Mouse (Mus musculus) limb, embryonic 10.5 days (tissue): ENCODE measurements at regions not wholly inside any gene's neighbourhood (a gene's known extent, or its start where the extent isn't known, plus 50 kb on each side); places are given as distances from the start of the nearest gene placed in this dataset.
"Not testable (repeated sequence)": the region's sequence is repeated elsewhere in the genome, so short reads cannot be mapped to it uniquely, and the experiment has no call there.

Source experiments
- DNase-seq: peaks from one replicate; pipeline ENCODE4 v3.0.0-alpha.2; 2017; ENCODE audit warnings: low spot score
- H3K27ac ChIP-seq: fragments of 300-500 bp; sonication (generic); 2 replicates; pipeline ENCODE4 v1.5.1; 2016; ENCODE audit warnings: mild to moderate bottlenecking
- H3K27me3 ChIP-seq: fragments of 300-500 bp; sonication (generic); 2 replicates; pipeline ENCODE4 v1.6.1; 2016; ENCODE audit warnings: low read depth, mild to moderate bottlenecking; ENCODE audit not compliant: poor library complexity, severe bottlenecking
- H3K36me3 ChIP-seq: fragments of 300-500 bp; sonication (generic); 2 replicates; pipeline ENCODE4 v1.6.1; 2016; ENCODE audit warnings: mild to moderate bottlenecking, moderate library complexity
- H3K4me1 ChIP-seq: fragments of 300-500 bp; sonication (generic); 2 replicates; pipeline ENCODE4 v1.6.1; 2016
- H3K4me3 ChIP-seq: fragments of 300-500 bp; sonication (generic); 2 replicates; pipeline ENCODE4 v1.5.1; 2016; ENCODE audit warnings: mild to moderate bottlenecking, moderate library complexity
- H3K9me3 ChIP-seq: fragments of 300-500 bp; sonication (generic); replicated peaks from 2 replicates; pipeline ENCODE4 v1.6.1; 2016; ENCODE audit warnings: mild to moderate bottlenecking
- WGBS: fragments of 180-500 bp; shearing (Covaris S2); methylation state at CpG from one replicate; pipeline ENCODE4 v1.1.7; 2016; 5-methylcytosine and 5-hydroxymethylcytosine counted together

DNA sequence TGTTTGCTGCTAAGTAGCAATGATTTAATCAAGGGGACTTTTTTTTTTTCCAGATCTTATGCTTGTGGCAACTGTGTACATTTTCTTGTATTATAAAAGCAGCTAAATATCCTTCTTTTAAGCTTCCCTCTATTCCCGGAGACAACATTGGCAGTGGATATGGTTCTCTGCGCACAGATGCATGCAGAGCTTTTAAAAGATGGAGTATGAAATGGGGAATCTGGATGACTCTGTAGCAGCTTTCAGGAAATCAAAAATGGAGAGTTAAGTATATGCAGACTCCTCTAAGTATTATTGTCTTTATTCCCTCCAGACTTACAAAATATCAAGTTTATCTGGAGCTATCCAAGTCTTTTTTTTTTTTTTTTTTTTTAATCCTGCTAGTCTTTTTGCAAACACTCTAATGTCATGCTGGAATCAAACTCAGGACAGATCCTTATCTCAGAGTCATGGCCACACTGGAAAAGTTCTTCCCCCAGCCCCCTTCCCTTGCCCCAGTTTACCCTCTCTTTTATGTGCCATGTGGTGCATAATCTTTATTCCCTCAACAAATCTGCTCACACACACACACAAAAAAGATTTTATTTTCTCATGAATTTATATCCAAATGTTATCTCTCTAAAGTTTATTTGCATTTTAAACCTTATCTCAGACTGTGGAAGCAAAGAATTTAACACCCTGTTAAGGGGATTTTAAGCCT lies 1080.3 kb upstream of the Cdh6 start:
- Histone ChIP-seq H3K27me3 (no peaks in the 10 kb centered on the region), H3K4me3 (no peak overlapping the region), H3K27ac (no peak overlapping the region), H3K4me1 (no peaks in the 10 kb centered on the region), H3K9me3 (no peaks in the 10 kb centered on the region), H3K36me3 (no peaks in the 10 kb centered on the region)
- 97% methylated on average over 2 of the region's 2 CpGs for whole genome bisulfite sequencing
- no peak for DNase-seq

GRCm38 (mm10) chr15:14251773-14252172 lies 1078.3 kb upstream of the Cdh6 start:
- 84% methylated on average over 2 of the region's 2 CpGs for WGBS
- DNase-seq: no peak
- Histone ChIP-seq H3K4me1 (no peaks in the 10 kb centered on the region), H3K9me3 (no peaks in the 10 kb centered on the region), H3K36me3 (no peaks in the 10 kb centered on the region), H3K27ac (no peak overlapping the region), H3K4me3 (no peak overlapping the region), H3K27me3 (no peaks in the 10 kb centered on the region)

DNA sequence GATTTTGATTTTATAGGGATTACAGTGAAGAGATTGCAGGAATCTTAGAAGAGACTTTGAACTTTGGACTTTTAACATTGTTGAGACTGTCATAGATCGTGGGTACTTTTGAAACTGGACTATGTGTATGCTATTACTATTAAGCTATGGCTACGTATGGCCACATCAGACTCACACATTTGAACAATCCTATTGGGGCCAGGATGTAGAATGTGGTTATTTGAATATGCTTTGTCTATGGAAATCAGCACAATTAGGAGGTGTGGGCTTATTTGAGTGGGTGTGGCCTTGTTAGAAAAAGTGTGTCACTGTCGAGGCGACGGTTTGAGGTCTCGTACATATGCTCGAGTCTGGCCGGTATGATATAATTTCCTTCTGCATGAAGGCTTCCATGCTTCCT lies 1041.8 kb upstream of the Cdh6 start:
- no peak overlapping the region for H3K4me3 ChIP-seq
- no peaks in the 10 kb centered on the region for H3K36me3 ChIP-seq
- WGBS: 96% methylated on average over 8 of the region's 8 CpGs
- DNase-seq: no peak
- no peaks in the 10 kb centered on the region for H3K27me3 ChIP-seq
- H3K4me1 ChIP-seq: no peaks in the 10 kb centered on the region
- no peak overlapping the region for H3K27ac ChIP-seq
- H3K9me3 ChIP-seq: no peaks in the 10 kb centered on the region

DNA sequence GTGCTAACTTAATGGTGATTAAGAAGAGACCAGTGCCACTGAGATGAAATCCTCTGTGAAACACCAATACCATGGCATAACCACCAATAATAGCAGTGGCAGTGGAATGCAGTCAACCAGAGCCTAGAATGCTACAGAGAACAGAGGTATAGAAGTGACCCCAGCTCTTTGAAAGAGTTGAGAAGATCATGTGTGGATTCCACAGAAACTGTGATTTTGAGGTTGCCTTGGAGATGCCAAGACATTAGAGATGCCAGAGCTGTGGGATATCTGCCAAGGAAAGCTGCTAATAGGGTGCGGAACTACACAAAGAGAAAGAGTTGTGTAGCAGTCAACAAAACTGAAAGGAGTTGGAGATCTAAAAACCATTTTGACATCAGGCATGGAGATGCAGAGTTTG lies 1041.3 kb upstream of the Cdh6 start:
- Histone ChIP-seq H3K27me3 (no peaks in the 10 kb centered on the region), H3K4me3 (no peak overlapping the region), H3K36me3 (no peaks in the 10 kb centered on the region), H3K9me3 (no peaks in the 10 kb centered on the region), H3K27ac (no peak overlapping the region), H3K4me1 (no peaks in the 10 kb centered on the region)
- WGBS: 100% methylated on average over 1 of the region's 1 CpGs
- no peak for DNase-seq

GRCm38 (mm10) chr15:14177523-14177922 lies 1004.0 kb upstream of the Cdh6 start:
- Histone ChIP-seq H3K9me3 (no peaks in the 10 kb centered on the region), H3K36me3 (no peaks in the 10 kb centered on the region), H3K27ac (no peak overlapping the region), H3K27me3 (no peaks in the 10 kb centered on the region), H3K4me1 (no peaks in the 10 kb centered on the region), H3K4me3 (no peak overlapping the region)
- no peak for DNase-seq
- WGBS: 90% methylated on average over 2 of the region's 2 CpGs

- H3K27ac ChIP-seq: no peak overlapping the region
- no peak for DNase-seq
Measured at GRCm38 (mm10) chr15:14137402-14137801, 963.9 kb upstream of the Cdh6 start.

DNA sequence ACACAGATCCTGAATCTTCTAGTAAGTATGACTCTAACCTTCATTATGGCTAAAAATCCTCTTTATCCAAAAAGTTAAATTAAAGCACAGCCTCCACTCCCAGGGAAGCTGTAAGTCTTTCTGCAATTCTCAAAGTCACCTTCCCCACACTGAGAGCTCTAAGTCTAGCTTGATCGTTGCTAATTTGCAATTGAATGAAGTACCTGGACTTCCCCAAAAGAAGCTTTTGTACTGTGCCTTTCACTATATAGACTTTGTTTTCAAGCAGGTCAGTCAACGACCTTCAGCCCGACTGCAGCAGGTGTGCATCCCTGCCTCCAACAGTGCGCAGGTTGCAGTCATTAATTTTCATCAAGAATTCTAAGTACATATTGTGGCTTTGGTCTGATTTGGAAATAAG lies 950.4 kb upstream of the Cdh6 start:
- Histone ChIP-seq H3K4me3 (no peak overlapping the region), H3K4me1 (no peaks in the 10 kb centered on the region), H3K27ac (no peak overlapping the region), H3K9me3 (no peaks in the 10 kb centered on the region), H3K27me3 (no peaks in the 10 kb centered on the region), H3K36me3 (no peaks in the 10 kb centered on the region)
- WGBS: 92% methylated on average over 4 of the region's 4 CpGs
- DNase-seq: no peak

More at GRCm38 (mm10) chr15:14137402-14137801, 963.9 kb upstream of the Cdh6 start:
- no peaks in the 10 kb centered on the region for H3K9me3 ChIP-seq
- no peaks in the 10 kb centered on the region for H3K36me3 ChIP-seq
- no peaks in the 10 kb centered on the region for H3K27me3 ChIP-seq
- H3K4me3 ChIP-seq: no peak overlapping the region
- H3K4me1 ChIP-seq: no peaks in the 10 kb centered on the region

DNA sequence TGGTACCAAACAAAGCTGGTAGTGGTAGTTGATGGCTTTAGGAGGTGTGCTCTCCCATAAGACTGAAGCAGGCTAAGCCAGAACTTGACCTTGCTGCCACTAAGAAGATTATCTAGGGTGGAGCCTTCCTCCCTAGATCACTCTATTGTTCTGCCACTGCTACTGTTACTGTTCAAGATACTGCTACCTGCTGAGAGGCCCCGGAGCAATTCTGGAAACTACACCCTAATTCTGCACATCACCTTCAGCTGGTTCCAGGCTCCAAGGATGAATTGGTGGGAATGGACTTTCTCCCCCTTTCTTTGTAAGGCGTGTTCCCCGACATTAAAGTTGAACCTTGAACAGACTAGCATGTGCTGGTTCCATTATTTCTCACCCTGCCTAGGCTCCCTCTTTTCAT lies 944.8 kb upstream of the Cdh6 start:
- not testable (repeated sequence) for DNase-seq, H3K4me1 ChIP-seq
- 93% methylated on average over 3 of the region's 3 CpGs for WGBS

GRCm38 (mm10) chr15:14101757-14102156 lies 928.3 kb upstream of the Cdh6 start:
- DNase-seq: no peak
- H3K36me3 ChIP-seq: no peaks in the 10 kb centered on the region
- WGBS: 8% methylated on average over 1 of the region's 1 CpGs

More for the DNA sequence above, 944.8 kb upstream of the Cdh6 start:
- not testable (repeated sequence) for H3K36me3 ChIP-seq, H3K4me3 ChIP-seq, H3K27me3 ChIP-seq, H3K9me3 ChIP-seq, H3K27ac ChIP-seq

DNA sequence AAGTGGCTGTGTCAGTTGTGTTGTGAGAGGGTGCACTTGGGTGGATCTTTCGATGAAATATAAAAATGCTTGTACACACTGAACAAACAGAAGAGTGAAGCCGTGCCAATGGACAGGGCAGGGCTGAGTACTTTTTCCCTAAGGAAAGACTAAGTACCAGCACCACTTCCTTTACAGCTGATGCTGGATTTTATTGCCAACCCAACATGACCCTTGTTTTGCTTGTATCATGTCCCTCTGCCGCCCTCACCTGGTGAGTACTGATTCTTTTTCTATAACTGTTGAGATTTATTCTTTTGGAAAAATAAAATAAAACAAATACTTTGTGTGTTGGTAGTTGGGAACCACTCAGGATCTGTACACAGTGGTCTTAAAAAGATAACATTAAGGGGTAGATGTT lies 878.4 kb upstream of the Cdh6 start:
- Histone ChIP-seq H3K4me3 (no peak overlapping the region), H3K9me3 (no peaks in the 10 kb centered on the region), H3K36me3 (no peaks in the 10 kb centered on the region), H3K27me3 (no peaks in the 10 kb centered on the region), H3K27ac (no peak overlapping the region), H3K4me1 (no peaks in the 10 kb centered on the region)
- peak; percentile 33 for DNase-seq
- 75% methylated on average over 3 of the region's 3 CpGs for WGBS

More at GRCm38 (mm10) chr15:14101757-14102156, 928.3 kb upstream of the Cdh6 start:
- Histone ChIP-seq H3K27ac (no peak overlapping the region), H3K9me3 (no peaks in the 10 kb centered on the region), H3K4me1 (peaks cover 6% of the 10 kb centered on the region; the same call in 1 of the 2 replicates), H3K4me3 (no peak overlapping the region), H3K27me3 (no peaks in the 10 kb centered on the region)
